Mouse (Mus musculus) heart, embryonic 11.5 days (tissue): ENCODE measurements around the gene Rbm47. TPM values are rescaled to one million over a fixed set of nuclear protein-coding genes. Genes with fewer than 3 reads are reported as not detected.

Experiments
- ATAC-seq: fragments of 200-750 bp; cut with Nextera tagmentation; replicated peaks from 2 replicates; pipeline ENCODE4 v1.8.0; 2017; ENCODE audit warnings: moderate library complexity; ENCODE audit not compliant: insufficient number of reproducible peaks, low FRiP score, low TSS enrichment
- H3K27ac ChIP-seq: fragments of 300-500 bp; sonication (generic); 2 replicates; pipeline ENCODE4 v1.5.1; 2014; ENCODE audit warnings: mild to moderate bottlenecking, low read depth, low read length
- H3K27me3 ChIP-seq: fragments of 300-500 bp; sonication (generic); 2 replicates; pipeline ENCODE4 v1.6.1; 2014; ENCODE audit warnings: mild to moderate bottlenecking, low read length, mixed read lengths; ENCODE audit not compliant: control insufficient read depth, insufficient read depth
- H3K36me3 ChIP-seq: fragments of 300-500 bp; sonication (generic); 2 replicates; pipeline ENCODE4 v1.6.1; 2014; ENCODE audit warnings: mild to moderate bottlenecking, low read length, moderate library complexity, mixed read lengths; ENCODE audit not compliant: control insufficient read depth, insufficient read depth
- H3K4me1 ChIP-seq: fragments of 300-500 bp; sonication (generic); 2 replicates; pipeline ENCODE4 v1.6.1; 2014; ENCODE audit warnings: low read length; ENCODE audit not compliant: control insufficient read depth, insufficient read depth
- H3K4me2 ChIP-seq: fragments of 300-500 bp; sonication (generic); 2 replicates; pipeline ENCODE4 v1.6.1; 2014; ENCODE audit warnings: mild to moderate bottlenecking, moderate library complexity
- H3K4me3 ChIP-seq: fragments of 300-500 bp; sonication (generic); 2 replicates; pipeline ENCODE4 v1.5.1; 2014; ENCODE audit warnings: low read depth, low read length
- H3K9ac ChIP-seq: fragments of 300-500 bp; sonication (generic); 2 replicates; pipeline ENCODE4 v1.6.1; 2014; ENCODE audit warnings: mild to moderate bottlenecking, low read depth, low read length, moderate library complexity
- H3K9me3 ChIP-seq: fragments of 300-500 bp; sonication (generic); replicated peaks from 2 replicates; pipeline ENCODE4 v1.6.1; 2016; ENCODE audit warnings: low read length; ENCODE audit not compliant: control insufficient read depth
- WGBS: fragments of 180-500 bp; shearing (Covaris S2); extraction: QIAGEN DNeasy Blood & Tissue Kit; methylation state at CpG from one replicate; pipeline ENCODE4 v1.1.7; 2014; ENCODE audit not compliant: insufficient replicate concordance; 5-methylcytosine and 5-hydroxymethylcytosine counted together
- polyA plus RNA-seq: library from polyadenylated mRNA; unstranded; fragments of >200 nt; fragmentation: Nextera tagmentation; extraction: Ambion mirVana; gene quantifications from 2 replicates; pipeline ENCODE4 v1.2.1, GENCODE M21; 2014

Gene Rbm47
- polyA plus RNA-seq, 1 experiment from 2014 or later, result 1.8 TPM

DNA sequence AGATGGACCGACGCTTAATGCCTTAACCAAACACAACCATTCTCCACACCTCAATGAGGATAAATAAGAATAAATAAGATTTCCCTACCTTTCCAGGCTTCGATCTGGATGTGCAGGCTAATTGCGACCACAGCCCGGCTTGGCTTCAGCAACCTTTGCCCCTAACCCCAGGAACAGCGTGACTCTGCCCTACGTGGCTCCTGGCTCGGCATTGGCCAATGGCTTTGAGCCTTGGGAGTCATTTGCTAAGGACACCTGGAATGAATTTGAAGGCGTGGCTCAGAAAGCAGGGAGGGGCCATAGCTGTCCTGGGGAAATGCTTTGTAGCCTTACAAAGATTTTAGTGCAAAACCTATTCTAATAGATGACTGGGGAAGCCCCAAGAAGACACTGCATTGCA lies 118.5 kb downstream of the Rbm47 start:
- ATAC-seq, result no peak
- no peaks in the 10 kb centered on the region for H3K9me3 ChIP-seq
- 62% methylated on average over 9 of the region's 9 CpGs for WGBS
- no peak overlapping the region for H3K4me3 ChIP-seq
- H3K27me3 ChIP-seq, result no peaks in the 10 kb centered on the region
- H3K27ac ChIP-seq, result no peak overlapping the region
- no peaks in the 10 kb centered on the region for H3K4me1 ChIP-seq
- H3K36me3 ChIP-seq, result no peaks in the 10 kb centered on the region
- H3K9ac ChIP-seq, result no peak overlapping the region
- no peak overlapping the region for H3K4me2 ChIP-seq

DNA sequence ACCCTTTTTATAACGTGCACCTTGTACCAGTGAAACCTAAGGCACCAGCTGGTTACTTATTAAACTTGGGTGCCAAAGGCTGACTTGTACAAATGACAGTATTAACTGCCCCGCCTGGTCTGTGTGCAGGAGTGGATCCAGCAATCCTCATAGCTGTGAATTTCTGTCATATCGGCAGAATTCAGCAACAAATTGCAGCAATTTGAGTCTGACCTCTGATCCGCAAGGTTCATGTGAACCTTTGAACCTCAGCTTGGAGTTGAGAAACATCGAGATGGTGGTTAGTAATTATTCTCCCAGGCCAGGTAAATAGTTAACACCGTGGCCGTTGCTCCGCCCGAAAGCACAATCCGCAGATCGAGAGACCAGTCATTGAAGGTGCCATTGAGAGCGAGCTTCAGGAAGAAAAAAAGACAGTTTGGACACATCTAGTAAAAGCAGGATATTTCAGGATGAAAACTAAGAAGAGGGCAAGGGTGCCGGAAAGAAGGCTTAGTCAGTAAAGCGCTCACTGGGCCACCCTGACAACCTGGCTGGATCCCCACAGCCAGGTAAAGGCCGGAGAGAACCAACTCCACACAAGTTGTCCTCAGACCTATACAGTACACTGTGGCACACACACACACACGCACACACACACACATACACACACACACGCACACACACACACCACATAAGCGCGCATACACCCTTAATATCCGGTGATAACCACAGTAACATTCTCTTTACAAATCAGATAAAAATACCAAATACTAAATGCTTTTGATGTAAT lies 120.0 kb downstream of the Rbm47 start:
- Histone ChIP-seq H3K4me3 (no peak overlapping the region), H3K9me3 (no peaks in the 10 kb centered on the region)
- ATAC-seq, result no peak

DNA sequence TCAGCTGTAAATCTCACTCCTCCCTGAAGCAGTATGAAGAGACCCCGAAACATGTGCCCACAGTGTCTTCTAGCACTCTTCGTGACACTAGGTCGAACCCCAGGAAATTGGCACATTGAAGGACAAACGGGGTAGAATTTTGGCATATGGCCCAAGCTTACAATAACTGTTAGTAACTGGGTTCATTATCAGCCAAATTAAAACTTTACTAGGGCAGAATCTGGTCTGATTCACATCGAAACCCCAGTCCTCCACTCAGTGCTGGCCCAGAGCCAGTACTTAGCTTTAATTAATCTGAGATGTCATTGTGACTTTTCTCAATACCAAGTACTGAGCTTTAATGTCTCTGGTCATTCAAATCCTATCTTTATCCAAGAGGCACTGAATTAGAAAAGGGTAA lies 122.1 kb downstream of the Rbm47 start:
- Histone ChIP-seq H3K27ac (no peak overlapping the region), H3K9me3 (no peaks in the 10 kb centered on the region), H3K4me1 (no peaks in the 10 kb centered on the region), H3K4me2 (no peak overlapping the region), H3K4me3 (no peak overlapping the region), H3K9ac (no peak overlapping the region), H3K27me3 (no peaks in the 10 kb centered on the region), H3K36me3 (no peaks in the 10 kb centered on the region)
- ATAC-seq, result no peak
- 85% methylated on average over 5 of the region's 5 CpGs for WGBS

More for the DNA sequence above, 120.0 kb downstream of the Rbm47 start:
- WGBS, result 85% methylated on average over 20 of the region's 20 CpGs
- Histone ChIP-seq H3K4me2 (no peak overlapping the region), H3K36me3 (no peaks in the 10 kb centered on the region), H3K9ac (no peak overlapping the region), H3K4me1 (no peaks in the 10 kb centered on the region), H3K27me3 (no peaks in the 10 kb centered on the region), H3K27ac (no peak overlapping the region)

DNA sequence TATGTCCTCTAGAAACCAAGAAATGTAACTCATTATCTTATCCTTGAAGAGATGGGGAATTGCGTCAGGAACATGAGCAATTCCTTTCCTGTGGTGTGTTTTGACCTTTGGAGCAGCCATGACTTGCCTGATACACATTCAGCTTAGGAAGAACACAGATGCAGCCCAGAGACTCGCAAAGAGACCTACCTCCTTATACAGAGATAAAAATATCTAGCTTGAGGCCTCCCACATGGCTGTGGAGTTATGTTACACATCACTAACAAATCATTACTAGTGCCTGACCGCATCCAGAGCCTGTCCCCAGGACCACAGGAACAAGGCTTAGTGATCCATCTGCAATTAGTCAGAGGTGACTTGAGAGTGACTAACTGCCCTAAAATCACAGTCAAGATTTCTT lies 126.6 kb downstream of the Rbm47 start:
- no peak for ATAC-seq
- Histone ChIP-seq H3K27ac (no peak overlapping the region), H3K9me3 (no peaks in the 10 kb centered on the region), H3K36me3 (no peaks in the 10 kb centered on the region), H3K9ac (no peak overlapping the region), H3K4me3 (no peak overlapping the region), H3K4me2 (no peak overlapping the region), H3K4me1 (no peaks in the 10 kb centered on the region), H3K27me3 (no peaks in the 10 kb centered on the region)
- 56% methylated on average over 3 of the region's 3 CpGs for WGBS

DNA sequence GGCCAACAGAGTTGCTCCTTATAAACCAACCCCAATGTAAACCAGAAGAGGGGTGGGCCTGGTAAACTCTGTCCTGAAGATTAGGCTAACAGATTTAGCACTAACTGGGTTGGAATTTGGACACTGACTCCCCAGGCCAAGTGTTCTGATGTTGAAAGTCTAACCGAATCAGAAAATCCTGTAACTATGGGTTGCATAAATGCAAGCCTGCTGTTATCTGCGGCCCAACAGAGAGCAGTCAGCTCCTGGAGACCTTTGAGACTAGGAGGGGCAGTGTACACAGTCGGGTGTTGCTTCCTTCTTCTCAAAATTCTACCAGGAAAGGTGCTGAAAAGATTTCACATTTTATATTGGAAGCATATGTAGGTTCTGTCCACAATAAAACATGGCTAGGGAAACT lies 129.0 kb downstream of the Rbm47 start:
- Histone ChIP-seq H3K27me3 (no peaks in the 10 kb centered on the region), H3K4me3 (no peak overlapping the region), H3K27ac (no peak overlapping the region), H3K4me2 (no peak overlapping the region), H3K9me3 (no peaks in the 10 kb centered on the region), H3K9ac (no peak overlapping the region), H3K36me3 (no peaks in the 10 kb centered on the region), H3K4me1 (no peaks in the 10 kb centered on the region)
- ATAC-seq, result no peak
- WGBS, result 77% methylated on average over 3 of the region's 3 CpGs

DNA sequence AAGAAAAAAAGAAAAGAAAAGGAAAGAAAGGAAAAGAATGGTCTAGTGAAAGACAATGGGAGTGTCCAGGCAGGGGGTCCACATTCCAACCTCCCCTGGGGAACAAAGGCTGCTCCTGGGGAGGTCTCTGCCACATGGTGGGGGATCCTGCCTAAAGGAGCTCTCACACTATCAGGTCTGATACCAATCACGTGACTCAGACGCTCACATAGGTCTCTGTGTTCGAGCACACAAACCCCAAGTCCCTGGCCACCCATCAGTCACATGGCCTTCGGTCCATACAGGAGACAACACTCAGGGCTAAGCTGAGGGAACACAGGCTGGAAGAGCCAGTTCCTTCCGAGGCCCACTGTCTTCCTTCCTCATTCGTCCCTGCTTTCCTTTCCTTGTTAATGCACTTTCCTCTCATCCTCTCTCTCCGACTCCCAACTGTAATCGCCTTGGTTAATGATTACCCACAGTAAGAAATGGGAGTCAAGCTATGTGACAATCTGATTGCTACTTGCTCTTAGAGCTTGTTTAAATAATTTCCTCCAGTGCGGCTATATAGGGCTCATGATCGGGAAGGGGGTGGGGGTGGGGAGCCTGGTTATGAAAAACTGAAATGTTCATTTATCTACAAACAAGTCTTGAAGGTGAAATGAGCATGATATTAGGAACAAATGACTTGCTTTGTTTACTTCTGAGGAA lies 130.1 kb downstream of the Rbm47 start:
- Histone ChIP-seq H3K27ac (no peak overlapping the region), H3K4me1 (no peaks in the 10 kb centered on the region), H3K9ac (no peak overlapping the region), H3K4me2 (no peak overlapping the region), H3K4me3 (no peak overlapping the region), H3K36me3 (no peaks in the 10 kb centered on the region), H3K27me3 (no peaks in the 10 kb centered on the region), H3K9me3 (no peaks in the 10 kb centered on the region)
- no peak for ATAC-seq
- WGBS, result 59% methylated on average over 10 of the region's 10 CpGs

DNA sequence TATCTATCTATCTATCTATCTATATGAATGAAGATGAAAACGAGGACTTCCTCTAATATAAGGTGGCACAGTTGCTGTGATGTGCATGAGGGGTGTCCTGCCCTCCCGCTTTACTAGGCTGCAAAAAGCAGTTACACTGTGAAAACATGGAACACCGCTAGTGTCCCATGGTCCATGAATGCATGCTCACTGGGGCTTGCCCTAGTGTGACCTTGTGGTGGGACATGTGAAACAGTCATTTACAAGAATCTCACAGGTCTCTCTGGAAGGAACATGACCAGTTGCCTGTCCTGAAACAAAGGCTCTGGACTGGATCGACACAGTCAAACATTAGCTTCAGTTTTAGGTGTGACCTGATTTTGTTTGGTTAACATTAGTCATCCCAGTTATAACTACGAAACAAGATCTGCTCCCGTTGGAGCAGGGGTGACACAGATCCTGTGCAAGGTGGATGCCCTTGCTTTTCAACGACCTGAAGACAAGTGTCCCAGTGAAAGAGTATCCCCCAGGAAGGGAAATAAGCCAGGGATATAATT lies 132.1 kb downstream of the Rbm47 start:
- ATAC-seq, result no peak
- Histone ChIP-seq H3K4me2 (no peak overlapping the region), H3K27me3 (no peaks in the 10 kb centered on the region), H3K4me3 (no peak overlapping the region), H3K9ac (no peak overlapping the region), H3K36me3 (no peaks in the 10 kb centered on the region), H3K4me1 (no peaks in the 10 kb centered on the region), H3K27ac (no peak overlapping the region), H3K9me3 (no peaks in the 10 kb centered on the region)
- 81% methylated on average over 7 of the region's 7 CpGs for WGBS

DNA sequence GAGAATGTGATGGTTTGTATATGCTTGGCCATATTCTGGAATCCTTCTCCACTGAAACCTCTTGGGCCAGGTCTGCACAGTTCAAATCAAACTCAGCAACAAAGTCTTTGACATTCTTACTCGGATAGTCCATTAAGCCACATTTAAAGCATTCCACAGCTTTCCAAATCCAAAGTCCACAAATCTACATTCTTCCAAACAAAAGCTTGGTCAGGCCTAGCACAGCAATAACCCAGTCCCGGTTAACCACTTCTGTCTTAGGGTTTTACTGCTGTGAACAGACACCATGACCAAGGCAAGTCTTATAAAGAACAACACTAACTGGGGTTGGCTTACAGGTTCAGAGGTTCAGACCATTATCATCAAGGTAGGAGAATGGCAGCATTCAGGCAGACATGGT lies 133.1 kb downstream of the Rbm47 start:
- Histone ChIP-seq H3K4me2 (no peak overlapping the region), H3K27ac (no peak overlapping the region), H3K27me3 (no peaks in the 10 kb centered on the region), H3K4me3 (no peak overlapping the region), H3K36me3 (no peaks in the 10 kb centered on the region), H3K4me1 (no peaks in the 10 kb centered on the region), H3K9me3 (no peaks in the 10 kb centered on the region), H3K9ac (no peak overlapping the region)
- 90% methylated on average over 2 of the region's 2 CpGs for WGBS
- no peak for ATAC-seq
